Mouse (Mus musculus) embryonic facial prominence, embryonic 15.5 days (tissue): ENCODE data around the gene Cbr2. TPM values are rescaled to one million over a fixed set of nuclear protein-coding genes. Genes with fewer than 3 reads are reported as not detected.

Source experiments
- ATAC-seq: fragments of 200-750 bp; cut with Nextera tagmentation; 2 replicates; pipeline ENCODE4 v1.8.0; 2017; ENCODE audit warnings: low read depth, moderate TSS enrichment; ENCODE audit not compliant: insufficient number of reproducible peaks, low FRiP score, low TSS enrichment
- H3K27ac ChIP-seq: fragments of 300-500 bp; sonication (generic); replicated peaks from 2 replicates; pipeline ENCODE4 v1.5.1; 2015; ENCODE audit warnings: mild to moderate bottlenecking, inconsistent platforms
- H3K27me3 ChIP-seq: fragments of 300-500 bp; sonication (generic); 2 replicates; pipeline ENCODE4 v1.6.1; 2015; ENCODE audit warnings: inconsistent platforms
- H3K36me3 ChIP-seq: fragments of 300-500 bp; sonication (generic); 2 replicates; pipeline ENCODE4 v1.6.1; 2015; ENCODE audit warnings: mild to moderate bottlenecking, inconsistent platforms
- H3K4me1 ChIP-seq: fragments of 300-500 bp; sonication (generic); 2 replicates; pipeline ENCODE4 v1.6.1; 2015; ENCODE audit warnings: inconsistent platforms
- H3K4me2 ChIP-seq: fragments of 300-500 bp; sonication (generic); replicated peaks from 2 replicates; pipeline ENCODE4 v1.6.1; 2015; ENCODE audit warnings: mild to moderate bottlenecking, inconsistent platforms
- H3K4me3 ChIP-seq: fragments of 300-500 bp; sonication (generic); replicated peaks from 2 replicates; pipeline ENCODE4 v1.5.1; 2015; ENCODE audit warnings: mild to moderate bottlenecking, inconsistent platforms
- H3K9ac ChIP-seq: fragments of 300-500 bp; sonication (generic); 2 replicates; pipeline ENCODE4 v1.6.1; 2015; ENCODE audit warnings: inconsistent platforms
- H3K9me3 ChIP-seq: fragments of 300-500 bp; sonication (generic); replicated peaks from 2 replicates; pipeline ENCODE4 v1.6.1; 2016; ENCODE audit warnings: inconsistent platforms
- WGBS: fragments of 180-500 bp; shearing (Covaris S2); methylation state at CpG from one replicate; pipeline ENCODE4 v1.1.7; 2015; 5-methylcytosine and 5-hydroxymethylcytosine counted together
- polyA plus RNA-seq: library from polyadenylated mRNA; unstranded; fragments of >200 nt; fragmentation: Nextera tagmentation; extraction: Ambion mirVana; gene quantifications from 2 replicates; pipeline ENCODE4 v1.2.1, GENCODE M21; 2015

Cbr2 gene
- polyA plus RNA-seq, 1 experiment from 2014 or later: 315 TPM

DNA sequence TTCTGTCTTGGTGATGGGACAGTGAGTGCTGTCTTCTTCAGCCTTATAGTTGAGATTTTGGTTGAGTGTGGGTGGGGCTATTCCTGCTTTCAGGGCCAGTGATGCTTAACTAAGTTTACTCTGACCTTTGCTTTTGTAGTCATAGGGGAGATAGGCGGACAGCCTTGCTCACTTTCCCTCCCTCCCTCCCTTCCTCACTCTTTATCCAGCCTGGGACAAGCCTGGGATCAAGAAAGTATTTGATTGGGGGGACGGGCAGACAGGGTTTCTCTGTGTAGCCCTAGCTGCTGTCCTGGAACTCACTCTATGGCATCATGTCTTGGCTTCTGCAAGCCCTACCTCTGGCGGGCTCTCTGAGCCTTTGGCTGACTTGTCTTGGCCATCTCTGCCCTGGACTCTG is 38.5 kb downstream of the Cbr2 start:
- H3K36me3 ChIP-seq: peaks cover 34% of the 10 kb centered on the region
- H3K27me3 ChIP-seq: no peaks in the 10 kb centered on the region
- H3K4me3 ChIP-seq: no peak overlapping the region
- ATAC-seq: no peak
- H3K9me3 ChIP-seq: no peaks in the 10 kb centered on the region
- no peak overlapping the region for H3K27ac ChIP-seq
- no peak overlapping the region for H3K9ac ChIP-seq
- 76% methylated on average over 3 of the region's 3 CpGs for WGBS
- no peak overlapping the region for H3K4me2 ChIP-seq
- peaks cover 23% of the 10 kb centered on the region for H3K4me1 ChIP-seq

- Histone ChIP-seq H3K4me1 (peaks cover 19% of the 10 kb centered on the region), H3K9ac (no peak overlapping the region), H3K4me2 (no peak overlapping the region), H3K27me3 (no peaks in the 10 kb centered on the region), H3K9me3 (no peaks in the 10 kb centered on the region), H3K36me3 (peaks cover 42% of the 10 kb centered on the region), H3K4me3 (no peak overlapping the region), H3K27ac (no peak overlapping the region)
- ATAC-seq: no peak
- 78% methylated on average over 4 of the region's 4 CpGs for WGBS
Observed at GRCm38 (mm10) chr11:120692471-120693011, 39.4 kb downstream of the Cbr2 start.

GRCm38 (mm10) chr11:120689365-120689764 is 42.5 kb downstream of the Cbr2 start:
- 69% methylated on average over 3 of the region's 3 CpGs for WGBS
- ATAC-seq: no peak
- H3K4me3 ChIP-seq: no peak overlapping the region
- H3K36me3 ChIP-seq: peaks cover 39% of the 10 kb centered on the region
- no peak overlapping the region for H3K27ac ChIP-seq
- H3K4me2 ChIP-seq: no peak overlapping the region
- peaks cover 11% of the 10 kb centered on the region for H3K4me1 ChIP-seq
- no peaks in the 10 kb centered on the region for H3K27me3 ChIP-seq
- no peaks in the 10 kb centered on the region for H3K9me3 ChIP-seq
- no peak overlapping the region for H3K9ac ChIP-seq

- Histone ChIP-seq H3K4me3 (no peak overlapping the region), H3K4me2 (no peak overlapping the region), H3K9ac (no peak overlapping the region), H3K4me1 (peaks cover 10% of the 10 kb centered on the region), H3K9me3 (no peaks in the 10 kb centered on the region), H3K36me3 (peaks cover 40% of the 10 kb centered on the region), H3K27me3 (no peaks in the 10 kb centered on the region), H3K27ac (peak overlapping the region; percentile 82)
- peak; percentile 44 for ATAC-seq
- WGBS: 53% methylated on average over 20 of the region's 20 CpGs
Observed at GRCm38 (mm10) chr11:120686650-120687272, 45.2 kb downstream of the Cbr2 start.

DNA sequence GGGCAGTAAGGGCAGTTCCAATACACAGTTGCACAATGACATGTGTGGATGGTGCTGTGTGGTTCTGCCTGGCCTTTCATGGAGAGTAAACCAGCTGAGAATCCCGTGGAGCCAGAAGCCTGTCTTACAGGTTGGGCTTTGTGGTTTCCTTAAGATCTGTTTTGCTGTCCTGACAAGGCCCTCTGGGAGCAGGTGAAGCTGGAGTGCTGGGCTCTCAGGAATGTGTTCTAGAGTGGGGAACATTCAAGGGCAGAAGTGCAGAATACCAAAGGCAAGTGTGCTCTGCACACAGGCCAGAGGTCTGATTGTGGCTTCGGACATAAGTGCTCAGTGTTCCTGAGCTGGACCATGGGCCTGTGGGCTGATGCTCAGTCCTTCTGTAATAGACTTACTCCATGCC is 47.3 kb downstream of the Cbr2 start:
- H3K9me3 ChIP-seq: no peaks in the 10 kb centered on the region
- H3K36me3 ChIP-seq: peaks cover 49% of the 10 kb centered on the region
- no peak for ATAC-seq
- no peak overlapping the region; the same call in 1 of the 2 replicates for H3K27ac ChIP-seq
- H3K4me3 ChIP-seq: no peak overlapping the region
- 78% methylated on average over 2 of the region's 2 CpGs for WGBS
- peaks cover 10% of the 10 kb centered on the region for H3K4me1 ChIP-seq
- H3K9ac ChIP-seq: no peak overlapping the region
- no peaks in the 10 kb centered on the region for H3K27me3 ChIP-seq
- no peak overlapping the region for H3K4me2 ChIP-seq

- Histone ChIP-seq H3K36me3 (peaks cover 44% of the 10 kb centered on the region), H3K27me3 (no peaks in the 10 kb centered on the region), H3K4me2 (no peak overlapping the region), H3K4me1 (peaks cover 10% of the 10 kb centered on the region), H3K9ac (no peak overlapping the region), H3K4me3 (no peak overlapping the region), H3K27ac (no peak overlapping the region; the same call in 1 of the 2 replicates), H3K9me3 (no peaks in the 10 kb centered on the region)
- WGBS: 55% methylated on average over 2 of the region's 2 CpGs
- no peak for ATAC-seq
Observed at GRCm38 (mm10) chr11:120684086-120684485, 47.8 kb downstream of the Cbr2 start.

DNA sequence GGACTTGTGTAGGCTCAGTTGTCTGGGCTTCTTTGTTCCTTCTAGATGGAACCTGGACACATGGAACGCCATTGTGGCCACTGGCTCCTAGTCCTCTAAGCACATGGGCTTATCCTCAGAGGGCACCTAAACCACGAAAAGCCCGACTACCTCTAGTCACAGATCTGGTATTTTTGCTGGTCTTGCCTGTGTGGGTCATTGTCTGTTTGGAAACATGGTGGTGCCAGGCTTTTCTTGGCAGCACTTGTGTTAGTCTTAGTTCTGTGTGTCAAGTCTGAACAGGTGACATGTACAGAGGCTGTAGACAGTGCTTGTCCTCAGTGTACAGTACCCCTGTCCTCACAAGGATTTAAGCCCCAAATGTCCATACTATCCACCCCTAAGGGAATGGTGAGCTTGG is 48.4 kb downstream of the Cbr2 start:
- Histone ChIP-seq H3K27me3 (no peaks in the 10 kb centered on the region), H3K9me3 (no peaks in the 10 kb centered on the region), H3K9ac (no peak overlapping the region), H3K27ac (no peak overlapping the region), H3K4me3 (no peak overlapping the region), H3K4me2 (no peak overlapping the region), H3K36me3 (peaks cover 41% of the 10 kb centered on the region), H3K4me1 (peaks cover 10% of the 10 kb centered on the region)
- ATAC-seq: no peak
- WGBS: 94% methylated on average over 3 of the region's 3 CpGs

GRCm38 (mm10) chr11:120682683-120683082 is 49.2 kb downstream of the Cbr2 start:
- Histone ChIP-seq H3K36me3 (peaks cover 41% of the 10 kb centered on the region), H3K9ac (no peak overlapping the region), H3K27ac (no peak overlapping the region), H3K4me1 (peaks cover 10% of the 10 kb centered on the region), H3K4me2 (no peak overlapping the region), H3K9me3 (no peaks in the 10 kb centered on the region), H3K27me3 (no peaks in the 10 kb centered on the region), H3K4me3 (no peak overlapping the region)
- no peak for ATAC-seq
- WGBS: 94% methylated on average over 5 of the region's 5 CpGs

DNA sequence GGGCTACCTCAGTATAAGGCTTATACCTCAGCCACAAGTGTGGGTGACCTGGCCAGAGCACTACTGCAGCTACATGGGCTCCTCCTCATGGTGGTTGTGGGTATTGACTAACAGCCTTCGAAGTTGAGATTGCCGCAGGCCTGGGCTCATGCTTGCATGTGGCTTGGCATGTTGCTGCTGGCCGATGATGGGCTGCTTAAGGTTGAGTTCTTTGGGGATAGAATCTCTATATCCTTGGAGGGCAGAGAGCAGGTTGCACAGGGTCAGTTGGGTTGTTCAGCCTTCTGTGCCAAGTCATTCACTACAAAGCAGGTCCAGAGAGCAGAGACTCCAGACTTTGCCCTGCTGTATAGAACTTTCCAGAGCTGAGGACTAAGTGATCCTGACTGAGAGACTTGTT is 52.0 kb downstream of the Cbr2 start:
- Histone ChIP-seq H3K27ac (no peak overlapping the region), H3K36me3 (peaks cover 43% of the 10 kb centered on the region)

More for the DNA sequence above, 52.0 kb downstream of the Cbr2 start:
- Histone ChIP-seq H3K9me3 (no peaks in the 10 kb centered on the region), H3K4me3 (no peak overlapping the region), H3K4me1 (peaks cover 3% of the 10 kb centered on the region; the same call in 1 of the 2 replicates), H3K4me2 (no peak overlapping the region), H3K27me3 (no peaks in the 10 kb centered on the region), H3K9ac (no peak overlapping the region)
- no peak for ATAC-seq
- WGBS: 69% methylated on average over 3 of the region's 3 CpGs

Other genes starting within 250 kb of the Cbr2 start
- gene Mrpl12, start 247.5 kb downstream of the Cbr2 start, polyA plus RNA-seq: 118 and 126 TPM in 2 replicates
- gene Slc25a10, start 240.3 kb downstream of the Cbr2 start, polyA plus RNA-seq: 47.3 and 53.6 TPM in 2 replicates
- 0.60 TPM in 2 replicates for gene Gcgr, start 201.4 kb downstream of the Cbr2 start, polyA plus RNA-seq
- gene Mcrip1, start 182.4 kb downstream of the Cbr2 start, polyA plus RNA-seq: 235 and 237 TPM in 2 replicates
- gene Ppp1r27, start 181.0 kb downstream of the Cbr2 start, polyA plus RNA-seq: 1.8 and 2.3 TPM in 2 replicates
- 831 and 838 TPM in 2 replicates for gene P4hb, start 158.9 kb downstream of the Cbr2 start, polyA plus RNA-seq
- 593 and 594 TPM in 2 replicates for gene Arhgdia, start 150.5 kb downstream of the Cbr2 start, polyA plus RNA-seq
- gene Alyref, start 133.7 kb downstream of the Cbr2 start, polyA plus RNA-seq: 420 and 426 TPM in 2 replicates
- gene Anapc11, start 133.7 kb downstream of the Cbr2 start, polyA plus RNA-seq: 219 and 224 TPM in 2 replicates
- gene Npb, start 123.6 kb downstream of the Cbr2 start, polyA plus RNA-seq: 1.8 and 1.9 TPM in 2 replicates
- gene Pcyt2, start 114.2 kb downstream of the Cbr2 start, polyA plus RNA-seq: 141 TPM in 2 replicates
- 34.7 and 35.0 TPM in 2 replicates for gene Sirt7, start 106.9 kb downstream of the Cbr2 start, polyA plus RNA-seq
- gene Mafg, start 98.5 kb downstream of the Cbr2 start, polyA plus RNA-seq: 36.4 and 38.7 TPM in 2 replicates
- gene Pycr1, start 88.3 kb downstream of the Cbr2 start, polyA plus RNA-seq: 53.8 and 54.5 TPM in 2 replicates
- 1.0 and 1.6 TPM in 2 replicates for gene Myadml2, start 84.0 kb downstream of the Cbr2 start, polyA plus RNA-seq
- 6.2 and 7.4 TPM in 2 replicates for gene Notum, start 70.9 kb downstream of the Cbr2 start, polyA plus RNA-seq
- gene Aspscr1, start 59.1 kb downstream of the Cbr2 start, polyA plus RNA-seq: 114 and 120 TPM in 2 replicates
- 145 and 157 TPM in 2 replicates for gene Cenpx, start 18.4 kb downstream of the Cbr2 start, polyA plus RNA-seq
- gene Lrrc45, start 18.2 kb downstream of the Cbr2 start, polyA plus RNA-seq: 69.7 and 82.2 TPM in 2 replicates
- 64.5 and 75.4 TPM in 2 replicates for gene Rac3, start 10.6 kb downstream of the Cbr2 start, polyA plus RNA-seq
- gene Dcxr, start 4.8 kb downstream of the Cbr2 start, polyA plus RNA-seq: 35.9 and 36.6 TPM in 2 replicates
- 3.8 and 5.9 TPM in 2 replicates for gene Hmga1b, start 30.7 kb upstream of the Cbr2 start, polyA plus RNA-seq
- 56.0 and 62.0 TPM in 2 replicates for gene Rfng, start 52.1 kb upstream of the Cbr2 start, polyA plus RNA-seq
- gene Gps1, start 52.2 kb upstream of the Cbr2 start, polyA plus RNA-seq: 205 and 214 TPM in 2 replicates
- gene Dus1l, start 64.3 kb upstream of the Cbr2 start, polyA plus RNA-seq: 61.4 and 64.4 TPM in 2 replicates
- gene Fasn, start 92.4 kb upstream of the Cbr2 start, polyA plus RNA-seq: 46.2 and 48.8 TPM in 2 replicates
- 6.2 and 7.4 TPM in 2 replicates for gene Ccdc57, start 200.8 kb upstream of the Cbr2 start, polyA plus RNA-seq
- 67.2 and 72.2 TPM in 2 replicates for gene Slc16a3, start 216.4 kb upstream of the Cbr2 start, polyA plus RNA-seq